Mouse (Mus musculus): ENCODE results near the gene Ankrd2. TPM values are rescaled to one million over a fixed set of nuclear protein-coding genes. Genes with fewer than 3 reads are reported as not detected.

Gene Ankrd2
- polyA plus RNA-seq, 2 experiments, result 0.96 to 1.5 TPM

DNA sequence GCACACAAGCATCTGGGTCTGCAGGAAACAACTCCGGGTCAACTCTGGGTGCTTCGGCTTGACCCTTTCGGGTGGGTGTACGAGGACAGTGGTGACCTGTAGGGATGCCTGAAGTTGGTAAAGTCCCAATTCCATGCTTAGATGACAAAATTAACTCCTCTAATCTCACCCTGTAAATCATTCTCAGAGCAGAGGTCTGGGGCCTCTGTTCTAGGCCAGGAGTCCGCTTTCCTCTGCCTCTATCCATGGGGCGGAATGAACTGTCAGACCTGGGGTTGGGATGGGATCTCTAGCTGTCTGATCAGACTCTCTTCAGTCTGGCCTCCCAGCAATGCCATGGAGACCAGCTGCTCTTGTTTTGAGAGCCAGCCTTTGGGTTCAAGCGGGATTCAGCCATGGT, 25.6 kb downstream of the Ankrd2 start:
- DNase-seq (ENCODE audit: low spot score), result no peak
- TF ChIP-seq POLR2A (IDR thresholded peaks at IDR 0.05; ENCODE audit: borderline replicate concordance, extremely low read depth, insufficient read depth, insufficient read length), result no peak
- Histone ChIP-seq H3K9me3 (ENCODE audit: control insufficient read depth, low read length) (no peaks in the 10 kb centered on the region), H3K9ac (ENCODE audit: low read depth, low read length, severe bottlenecking) (no peak overlapping the region), H3K27me3 (ENCODE audit: control insufficient read depth, insufficient read depth, low read length) (no peaks in the 10 kb centered on the region), H3K4me2 (replicated peaks; ENCODE audit: low read depth, low read length, severe bottlenecking) (no peak overlapping the region), H3K27ac (replicated peaks; ENCODE audit: low read depth, low read length) (no peak overlapping the region), H3K4me1 (ENCODE audit: control insufficient read depth, insufficient read depth, low read length) (no peaks in the 10 kb centered on the region), H3K36me3 (ENCODE audit: control insufficient read depth, insufficient read depth, low read length) (no peaks in the 10 kb centered on the region), H3K4me3 (replicated peaks; ENCODE audit: low read length) (no peak overlapping the region)
- whole genome bisulfite sequencing, result 82% methylated on average over 7 of the region's 7 CpGs
- no peak for ATAC-seq (ENCODE audit: low FRiP score, low read depth)

DNA sequence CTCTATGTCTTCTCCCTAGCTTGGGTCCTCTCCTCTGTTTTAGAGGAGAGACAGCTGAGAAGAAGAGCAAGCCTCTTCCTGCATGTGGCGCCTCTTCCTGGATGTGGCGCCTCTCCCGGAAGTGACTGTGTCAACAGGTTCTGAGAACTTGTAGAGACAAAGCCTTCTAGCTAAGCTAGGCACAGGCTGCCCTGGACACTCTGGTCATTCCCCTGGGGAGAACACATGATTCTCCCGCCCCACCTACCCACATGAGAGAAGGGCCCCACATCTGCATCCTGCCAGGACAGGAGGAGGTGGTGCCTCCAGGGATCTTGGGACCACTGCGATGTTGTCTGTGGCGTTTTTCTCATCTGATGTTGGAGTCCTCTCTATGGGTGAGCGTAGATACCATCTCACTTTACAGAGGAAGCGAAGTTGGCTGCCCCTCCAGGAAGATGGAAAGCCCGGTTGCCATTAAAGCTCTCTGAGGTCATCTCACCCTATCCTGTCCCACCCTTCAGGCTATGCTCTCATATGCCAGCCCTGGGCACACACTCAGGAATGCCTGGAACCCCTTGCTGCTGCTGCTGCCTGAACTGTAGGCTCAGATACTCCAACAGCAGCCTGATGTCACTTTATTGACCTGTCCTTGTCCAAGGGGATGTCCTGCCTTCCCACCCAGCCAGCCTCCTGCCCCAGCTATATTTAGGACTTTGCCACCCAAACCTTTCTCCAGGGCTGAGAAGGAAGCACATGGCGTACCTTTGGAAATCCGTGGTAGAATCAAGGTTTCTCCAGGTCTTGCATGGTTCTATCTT, 32.8 kb downstream of the Ankrd2 start:
- DNase-seq (ENCODE audit: low spot score) (no peak), ATAC-seq (ENCODE audit: low FRiP score, low read depth) (no peak)
- WGBS, result 80% methylated on average over 11 of the region's 11 CpGs
- Histone ChIP-seq H3K9ac (ENCODE audit: low read depth, low read length, severe bottlenecking) (no peak overlapping the region), H3K4me2 (replicated peaks; ENCODE audit: low read depth, low read length, severe bottlenecking) (no peak overlapping the region), H3K36me3 (ENCODE audit: control insufficient read depth, insufficient read depth, low read length) (no peaks in the 10 kb centered on the region), H3K4me3 (replicated peaks; ENCODE audit: low read length) (no peak overlapping the region), H3K27ac (replicated peaks; ENCODE audit: low read depth, low read length) (no peak overlapping the region), H3K9me3 (ENCODE audit: control insufficient read depth, low read length) (no peaks in the 10 kb centered on the region), H3K4me1 (ENCODE audit: control insufficient read depth, insufficient read depth, low read length) (no peaks in the 10 kb centered on the region), H3K27me3 (ENCODE audit: control insufficient read depth, insufficient read depth, low read length) (no peaks in the 10 kb centered on the region)
- no peak for TF ChIP-seq POLR2A (IDR thresholded peaks at IDR 0.05; ENCODE audit: borderline replicate concordance, extremely low read depth, insufficient read depth, insufficient read length)

DNA sequence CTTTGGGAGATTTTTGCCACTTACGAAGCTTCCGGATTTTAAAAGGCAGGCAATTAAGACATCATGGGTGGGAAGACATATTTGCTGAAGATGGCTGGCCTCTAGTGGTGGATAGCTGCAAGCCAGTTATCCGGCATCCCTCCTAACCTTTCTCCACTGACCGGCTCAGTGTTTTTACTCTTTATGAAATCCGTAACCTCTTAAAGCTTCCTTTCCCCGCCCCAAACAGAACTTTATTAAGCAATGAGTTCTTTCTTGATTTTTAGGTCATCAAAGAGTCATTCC, 33.4 kb downstream of the Ankrd2 start:
- ATAC-seq (ENCODE audit: low FRiP score, low read depth), result no peak
- no peak for TF ChIP-seq POLR2A (IDR thresholded peaks at IDR 0.05; ENCODE audit: borderline replicate concordance, extremely low read depth, insufficient read depth, insufficient read length)
- no peaks in the 10 kb centered on the region for H3K27me3 ChIP-seq (ENCODE audit: control insufficient read depth, insufficient read depth, low read length)
- no peak overlapping the region for H3K4me2 ChIP-seq (replicated peaks; ENCODE audit: low read depth, low read length, severe bottlenecking)
- H3K4me3 ChIP-seq (replicated peaks; ENCODE audit: low read length), result no peak overlapping the region
- no peak overlapping the region for H3K27ac ChIP-seq (replicated peaks; ENCODE audit: low read depth, low read length)
- no peaks in the 10 kb centered on the region for H3K36me3 ChIP-seq (ENCODE audit: control insufficient read depth, insufficient read depth, low read length)
- DNase-seq (ENCODE audit: low spot score), result no peak
- H3K9ac ChIP-seq (ENCODE audit: low read depth, low read length, severe bottlenecking), result no peak overlapping the region
- H3K4me1 ChIP-seq (ENCODE audit: control insufficient read depth, insufficient read depth, low read length), result no peaks in the 10 kb centered on the region
- H3K9me3 ChIP-seq (ENCODE audit: control insufficient read depth, low read length), result no peaks in the 10 kb centered on the region
- WGBS, result 61% methylated on average over 6 of the region's 6 CpGs

DNA sequence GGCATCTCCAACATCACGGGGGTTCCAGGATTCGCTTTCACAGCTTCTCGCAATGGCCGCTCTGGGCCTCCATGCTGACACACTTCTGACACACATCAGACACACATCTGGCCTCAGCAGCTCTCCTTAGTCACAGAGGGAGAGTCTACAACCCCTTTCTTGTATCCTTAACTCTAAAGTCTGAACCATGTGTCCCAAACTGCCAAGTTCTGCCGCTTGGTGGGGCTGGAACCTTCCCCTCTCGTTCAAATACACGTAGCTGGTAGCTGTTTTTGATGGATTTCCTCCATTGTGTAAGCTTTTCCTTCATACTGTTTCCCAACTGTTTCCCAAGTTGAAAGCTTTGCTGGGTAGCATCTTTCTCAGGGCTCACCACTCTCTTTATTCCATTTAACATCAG, 35.4 kb downstream of the Ankrd2 start:
- DNase-seq (ENCODE audit: low spot score) (no peak), ATAC-seq (ENCODE audit: low FRiP score, low read depth) (no peak)
- no peak overlapping the region for H3K4me2 ChIP-seq (replicated peaks; ENCODE audit: low read depth, low read length, severe bottlenecking)
- H3K27ac ChIP-seq (replicated peaks; ENCODE audit: low read depth, low read length), result no peak overlapping the region
- no peaks in the 10 kb centered on the region for H3K9me3 ChIP-seq (ENCODE audit: control insufficient read depth, low read length)
- no peak overlapping the region for H3K4me3 ChIP-seq (replicated peaks; ENCODE audit: low read length)
- TF ChIP-seq POLR2A (IDR thresholded peaks at IDR 0.05; ENCODE audit: borderline replicate concordance, extremely low read depth, insufficient read depth, insufficient read length), result no peak
- H3K36me3 ChIP-seq (ENCODE audit: control insufficient read depth, insufficient read depth, low read length), result peaks cover 14% of the 10 kb centered on the region; the same call in 1 of the 2 replicates
- no peaks in the 10 kb centered on the region for H3K4me1 ChIP-seq (ENCODE audit: control insufficient read depth, insufficient read depth, low read length)
- WGBS, result 68% methylated on average over 7 of the region's 7 CpGs
- H3K9ac ChIP-seq (ENCODE audit: low read depth, low read length, severe bottlenecking), result no peak overlapping the region
- H3K27me3 ChIP-seq (ENCODE audit: control insufficient read depth, insufficient read depth, low read length), result no peaks in the 10 kb centered on the region

DNA sequence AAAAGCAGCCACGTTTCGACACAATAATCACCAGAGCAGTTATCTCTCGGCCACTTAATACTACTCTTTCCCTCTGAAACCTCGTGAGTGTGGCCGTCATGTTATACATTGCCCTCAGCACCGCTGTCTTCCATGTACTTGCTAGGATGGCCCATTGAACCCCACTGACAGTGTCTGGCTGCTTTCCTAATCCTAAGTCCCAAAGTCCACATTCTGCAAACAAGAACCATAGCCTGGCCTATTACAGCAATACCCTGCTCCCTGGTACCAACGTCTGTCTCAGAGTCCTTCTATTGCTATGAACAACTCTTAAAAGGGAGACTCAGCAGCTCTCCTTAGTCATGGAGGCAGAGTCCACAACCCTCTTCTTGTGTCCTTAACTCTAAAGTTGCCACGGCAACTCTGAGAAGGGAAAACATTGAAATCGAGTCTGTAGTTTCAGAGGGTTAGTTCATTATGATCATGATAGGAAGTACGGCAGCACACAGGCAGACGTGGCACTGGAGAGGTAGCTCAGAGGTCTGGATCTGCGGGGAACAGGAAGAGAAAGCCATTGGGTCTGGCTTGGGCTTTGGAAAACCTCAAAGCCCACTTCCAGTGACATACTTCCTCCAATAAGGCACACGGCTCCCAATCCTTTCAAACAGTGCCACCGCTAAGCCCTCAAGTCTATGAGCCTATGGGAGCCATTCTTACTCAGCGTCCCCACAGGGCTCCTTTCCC, 36.2 kb downstream of the Ankrd2 start:
- no peak overlapping the region for H3K9ac ChIP-seq (ENCODE audit: low read depth, low read length, severe bottlenecking)
- DNase-seq (ENCODE audit: low spot score), result no peak
- no peak for TF ChIP-seq POLR2A (IDR thresholded peaks at IDR 0.05; ENCODE audit: borderline replicate concordance, extremely low read depth, insufficient read depth, insufficient read length)

More for the DNA sequence above, 36.2 kb downstream of the Ankrd2 start:
- no peak overlapping the region for H3K4me3 ChIP-seq (replicated peaks; ENCODE audit: low read length)
- 81% methylated on average over 15 of the region's 15 CpGs for WGBS
- no peaks in the 10 kb centered on the region for H3K4me1 ChIP-seq (ENCODE audit: control insufficient read depth, insufficient read depth, low read length)
- H3K27me3 ChIP-seq (ENCODE audit: control insufficient read depth, insufficient read depth, low read length), result no peaks in the 10 kb centered on the region
- H3K9me3 ChIP-seq (ENCODE audit: control insufficient read depth, low read length), result no peaks in the 10 kb centered on the region
- H3K4me2 ChIP-seq (replicated peaks; ENCODE audit: low read depth, low read length, severe bottlenecking), result no peak overlapping the region
- ATAC-seq (ENCODE audit: low FRiP score, low read depth), result no peak
- no peak overlapping the region for H3K27ac ChIP-seq (replicated peaks; ENCODE audit: low read depth, low read length)
- peaks cover 14% of the 10 kb centered on the region; the same call in 1 of the 2 replicates for H3K36me3 ChIP-seq (ENCODE audit: control insufficient read depth, insufficient read depth, low read length)

Measured in limb, embryonic 14.5 days (tissue).